Mouse (Mus musculus) ES-Bruce4 (cell line): Measurements from ENCODE around the gene Ppp1r9b.

Source experiments
- CTCF ChIP-seq: IDR thresholded peaks from one replicate; pipeline ENCODE4 v1.8.1; 2011; ENCODE audit warnings: low read depth, low read length
- EP300 ChIP-seq: IDR thresholded peaks from 2 replicates; pipeline ENCODE4 v1.6.1; 2011; ENCODE audit warnings: low read depth, low read length; ENCODE audit not compliant: insufficient read depth
- POLR2A ChIP-seq: IDR thresholded peaks from one replicate; pipeline ENCODE4 v1.8.1; 2011; ENCODE audit warnings: low read length; ENCODE audit not compliant: insufficient read depth

DNA sequence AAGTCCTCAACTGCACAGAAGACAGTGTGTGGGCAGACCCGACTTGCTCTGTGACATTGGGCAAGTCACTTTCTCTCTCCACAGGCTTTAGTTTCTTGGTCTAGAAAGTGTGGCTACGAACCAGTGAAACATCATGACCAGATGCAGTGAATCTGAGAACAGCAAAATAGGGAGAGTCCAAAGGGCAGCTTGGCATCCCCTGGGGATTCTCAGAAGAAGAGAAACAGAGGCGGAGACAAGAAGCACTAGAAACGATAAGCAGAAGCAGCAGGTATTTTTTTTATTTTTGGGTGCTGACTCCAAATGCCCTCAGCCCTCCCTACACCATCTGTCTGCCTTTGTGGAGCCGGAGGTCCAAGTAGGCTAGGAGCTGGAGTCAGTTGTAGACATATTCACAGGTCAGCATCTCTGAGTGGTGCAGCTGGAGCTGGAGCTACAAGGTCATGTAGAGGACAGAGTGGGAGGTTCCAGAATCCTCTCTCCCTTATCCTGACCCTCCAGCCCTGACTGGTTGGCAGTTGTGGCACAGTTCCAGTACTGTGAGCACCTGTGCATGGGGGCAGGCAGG lies 28.2 kb upstream of the Ppp1r9b start:
- TF ChIP-seq POLR2A (no peak), CTCF (no peak), EP300 (no peak)
